Mouse (Mus musculus): ENCODE data around the gene Dad1. TPM values are rescaled to one million over a fixed set of nuclear protein-coding genes. Genes with fewer than 3 reads are reported as not detected.

Dad1 gene
- polyA plus RNA-seq (2012; rRNA removed): 776 and 830 TPM in 2 replicates

- DNase-seq (ENCODE audit: low read depth): peak; percentile 90
Observed at GRCm38 (mm10) chr14:54253741-54254291, at the start of gene Dad1, which contains the start of gene Abhd4. Gene Dad1 (minus strand): TSS chr14:54254104. Gene Abhd4 (plus strand): TSS chr14:54254188.

- DNase-seq (ENCODE audit: low read depth): peak; percentile 78
Observed at GRCm38 (mm10) chr14:54300676-54301075, 46.8 kb upstream of the Dad1 start.

- peak; percentile 79 for DNase-seq (ENCODE audit: low read depth)
Observed at GRCm38 (mm10) chr14:54300136-54300535, 46.2 kb upstream of the Dad1 start.

- no peak for DNase-seq (ENCODE audit: low read depth)
Observed at GRCm38 (mm10) chr14:54284839-54285238, 30.9 kb upstream of the Dad1 start, which contains the start of gene Olfr49. Gene Olfr49 (minus strand): TSS chr14:54284939.

- DNase-seq (ENCODE audit: low read depth): no peak
Observed at GRCm38 (mm10) chr14:54276446-54276845, 22.5 kb upstream of the Dad1 start.

GRCm38 (mm10) chr14:54272696-54273095 is 18.8 kb upstream of the Dad1 start:
- DNase-seq (ENCODE audit: low read depth): no peak

GRCm38 (mm10) chr14:54271976-54272606 is 18.2 kb upstream of the Dad1 start:
- no peak for DNase-seq (ENCODE audit: low read depth)

- no peak for DNase-seq (ENCODE audit: low read depth)
Observed at GRCm38 (mm10) chr14:54270413-54270812, 16.5 kb upstream of the Dad1 start.

GRCm38 (mm10) chr14:54269566-54269965 is 15.7 kb upstream of the Dad1 start:
- DNase-seq (ENCODE audit: low read depth): no peak

- no peak for DNase-seq (ENCODE audit: low read depth)
Observed at GRCm38 (mm10) chr14:54267966-54268365, 14.1 kb upstream of the Dad1 start.

- no peak for DNase-seq (ENCODE audit: low read depth)
Observed at GRCm38 (mm10) chr14:54265951-54266350, 12.0 kb upstream of the Dad1 start.

- DNase-seq (ENCODE audit: low read depth): no peak
Observed at GRCm38 (mm10) chr14:54265093-54265492, 11.2 kb upstream of the Dad1 start.

- no peak for DNase-seq (ENCODE audit: low read depth)
Observed at GRCm38 (mm10) chr14:54264231-54264630, 10.3 kb upstream of the Dad1 start.

- no peak for DNase-seq (ENCODE audit: low read depth)
Observed at GRCm38 (mm10) chr14:54263099-54263498, 9.2 kb upstream of the Dad1 start.

GRCm38 (mm10) chr14:54262622-54263021 is 8.7 kb upstream of the Dad1 start:
- DNase-seq (ENCODE audit: low read depth): no peak

- no peak for DNase-seq (ENCODE audit: low read depth)
Observed at GRCm38 (mm10) chr14:54261386-54261785, 7.5 kb upstream of the Dad1 start.

GRCm38 (mm10) chr14:54260196-54260595 is 6.3 kb upstream of the Dad1 start:
- DNase-seq (ENCODE audit: low read depth): no peak

- DNase-seq (ENCODE audit: low read depth): no peak
Observed at GRCm38 (mm10) chr14:54259722-54260085, 5.8 kb upstream of the Dad1 start.

- DNase-seq (ENCODE audit: low read depth): no peak
Observed at GRCm38 (mm10) chr14:54259003-54259721, 5.3 kb upstream of the Dad1 start.

GRCm38 (mm10) chr14:54258131-54258670 is 4.3 kb upstream of the Dad1 start:
- no peak for DNase-seq (ENCODE audit: low read depth)

GRCm38 (mm10) chr14:54254670-54255202 is 832 bp upstream of the Dad1 start:
- DNase-seq (ENCODE audit: low read depth): no peak

- no peak for DNase-seq (ENCODE audit: low read depth)
Observed at GRCm38 (mm10) chr14:54250122-54250521, 3.8 kb downstream of the Dad1 start.
